Mouse (Mus musculus) limb, embryonic 14.5 days (tissue): ENCODE data around the gene Caly. TPM values are rescaled to one million over a fixed set of nuclear protein-coding genes. Genes with fewer than 3 reads are reported as not detected.

Source experiments
- ATAC-seq: fragments of 200-750 bp; cut with Nextera tagmentation; 2 replicates; pipeline ENCODE4 v1.8.0; 2017; ENCODE audit warnings: low read depth, moderate number of reproducible peaks, moderate TSS enrichment; ENCODE audit not compliant: low FRiP score
- DNase-seq: peaks from one replicate; pipeline ENCODE4 v3.0.0-alpha.2; 2015; ENCODE audit warnings: low spot score
- H3K27ac ChIP-seq: fragments of 300-500 bp; sonication (generic); replicated peaks from 2 replicates; pipeline ENCODE4 v1.5.1; 2014; ENCODE audit warnings: low read depth, mild to moderate bottlenecking, low read length, moderate library complexity, mixed read lengths
- H3K27me3 ChIP-seq: fragments of 300-500 bp; sonication (generic); 2 replicates; pipeline ENCODE4 v1.6.1; 2014; ENCODE audit warnings: low read length, mixed read lengths; ENCODE audit not compliant: control insufficient read depth, insufficient read depth
- H3K36me3 ChIP-seq: fragments of 300-500 bp; sonication (generic); 2 replicates; pipeline ENCODE4 v1.6.1; 2014; ENCODE audit warnings: mild to moderate bottlenecking, low read length, moderate library complexity, mixed read lengths; ENCODE audit not compliant: control insufficient read depth, insufficient read depth
- H3K4me1 ChIP-seq: fragments of 300-500 bp; sonication (generic); 2 replicates; pipeline ENCODE4 v1.6.1; 2014; ENCODE audit warnings: antibody characterized with exemption, low read length, mixed read lengths; ENCODE audit not compliant: control insufficient read depth, insufficient read depth
- H3K4me2 ChIP-seq: fragments of 300-500 bp; sonication (generic); replicated peaks from 2 replicates; pipeline ENCODE4 v1.6.1; 2014; ENCODE audit warnings: low read depth, mild to moderate bottlenecking, low read length, moderate library complexity; ENCODE audit not compliant: severe bottlenecking
- H3K4me3 ChIP-seq: fragments of 300-500 bp; sonication (generic); replicated peaks from 2 replicates; pipeline ENCODE4 v1.5.1; 2014; ENCODE audit warnings: low read length
- H3K9ac ChIP-seq: fragments of 300-500 bp; sonication (generic); 2 replicates; pipeline ENCODE4 v1.6.1; 2014; ENCODE audit warnings: mild to moderate bottlenecking, low read depth, low read length, moderate library complexity; ENCODE audit not compliant: severe bottlenecking
- H3K9me3 ChIP-seq: fragments of 300-500 bp; sonication (generic); 2 replicates; pipeline ENCODE4 v1.6.1; 2016; ENCODE audit warnings: low read length; ENCODE audit not compliant: control insufficient read depth
- POLR2A ChIP-seq: fragments of 200-500 bp; IDR thresholded peaks from 2 replicates; pipeline ENCODE4 v1.8.0; 2012; ENCODE audit warnings: inconsistent platforms, mild to moderate bottlenecking, moderate library complexity, borderline replicate concordance; ENCODE audit not compliant: insufficient read depth, insufficient read length; ENCODE audit errors: extremely low read depth
- WGBS: fragments of 180-500 bp; shearing (Covaris S2); extraction: QIAGEN DNeasy Blood & Tissue Kit; methylation state at CpG from one replicate; pipeline ENCODE4 v1.1.7; 2014; 5-methylcytosine and 5-hydroxymethylcytosine counted together
- polyA plus RNA-seq, 2 experiments: library from polyadenylated mRNA; depleted of rRNA in 1 of 2; stranded (reverse) in 1 of 2; unstranded in 1 of 2; fragments of >200 nt; fragmentation: Nextera tagmentation in 1 of 2; extraction: Ambion mirVana in 1 of 2; gene quantifications; 2 replicates each; pipeline versions ENCODE4 v1.2.1 to v1.2.3; 2012 to 2014

Gene Caly
- polyA plus RNA-seq, 2 experiments: 0.65 to 0.77 TPM

DNA sequence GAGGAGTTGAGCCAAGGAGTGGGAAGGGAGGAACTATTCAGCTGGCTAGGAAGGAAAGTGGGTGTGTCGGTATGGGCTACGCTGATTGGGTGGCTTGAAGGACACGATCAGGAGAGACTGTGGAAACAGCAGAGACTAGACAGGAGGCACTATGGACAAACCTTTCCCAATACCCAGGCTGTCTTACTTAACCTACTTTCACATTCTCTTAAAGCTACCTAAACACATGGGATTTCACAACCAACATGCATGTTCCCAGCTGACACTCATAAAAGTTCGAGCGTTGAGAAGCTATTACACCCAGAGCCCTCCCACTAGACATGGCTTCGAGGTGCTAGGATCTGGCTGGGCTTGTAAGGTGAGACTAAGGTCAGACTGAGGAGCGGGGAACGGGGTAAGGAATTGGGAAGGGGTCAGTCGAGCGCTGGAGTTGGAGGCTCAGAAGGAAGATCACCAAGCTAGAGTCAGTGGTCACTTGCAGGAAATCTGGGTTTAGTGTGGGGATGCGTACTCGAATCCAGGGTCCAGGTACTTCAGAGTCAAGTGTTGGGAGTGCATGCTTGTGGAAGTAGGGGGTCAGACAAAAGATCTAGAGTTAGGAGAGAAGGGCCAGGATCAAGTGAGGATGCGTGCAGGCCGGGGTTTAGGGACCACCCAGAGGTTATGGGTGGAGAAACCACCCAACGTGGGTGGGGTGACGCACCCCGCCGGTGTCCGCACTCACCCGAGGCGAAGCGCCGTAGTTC, 33.4 kb upstream of the Caly start, which contains the start of gene Paox:
Gene Paox, plus strand, starts transcription at position 217 of the 746 bp plus-strand sequence.
- DNase-seq: peak; percentile 83
- Histone ChIP-seq H3K4me3 (peak within 1 kb of the TSS; percentile 80), H3K36me3 (peaks cover 22% of the 10 kb centered on the region), H3K9ac (peak within 1 kb of the TSS; percentile 81), H3K27ac (peak within 1 kb of the TSS; percentile 84), H3K27me3 (no peaks in the 10 kb centered on the region), H3K9me3 (no peaks in the 10 kb centered on the region), H3K4me1 (no peaks in the 10 kb centered on the region), H3K4me2 (peak within 1 kb of the TSS; percentile 93)
- WGBS: 2% methylated on average over 23 of the region's 23 CpGs
- ATAC-seq: peak; percentile 83
- TF ChIP-seq POLR2A: no peak

DNA sequence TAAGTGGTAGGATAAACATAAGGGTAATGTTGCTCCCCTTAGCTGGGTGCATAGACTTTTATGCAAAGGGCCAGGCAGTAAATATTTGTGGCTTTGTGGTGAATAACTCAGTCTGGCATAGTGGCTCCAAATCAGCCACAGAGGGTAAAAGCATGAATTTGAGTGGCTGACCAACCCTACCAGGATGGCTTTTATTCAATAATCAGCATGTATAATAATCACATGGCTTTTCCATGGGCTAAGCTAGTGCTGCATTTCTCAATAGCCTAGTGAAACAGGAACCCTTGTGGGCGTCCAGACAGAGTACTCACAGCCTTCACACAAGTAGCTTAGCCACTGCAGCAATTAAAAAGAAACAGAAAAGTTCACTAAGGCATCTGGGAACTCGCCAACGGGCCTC, 29.6 kb upstream of the Caly start:
- TF ChIP-seq POLR2A: no peak
- H3K27ac ChIP-seq: no peak overlapping the region
- H3K4me3 ChIP-seq: no peak overlapping the region
- ATAC-seq (no peak), DNase-seq (no peak)
- 66% methylated on average over 3 of the region's 3 CpGs for WGBS
- no peak overlapping the region for H3K4me2 ChIP-seq
- no peak overlapping the region for H3K9ac ChIP-seq
- no peaks in the 10 kb centered on the region for H3K9me3 ChIP-seq
- peaks cover 54% of the 10 kb centered on the region for H3K36me3 ChIP-seq
- no peaks in the 10 kb centered on the region for H3K4me1 ChIP-seq
- no peaks in the 10 kb centered on the region for H3K27me3 ChIP-seq

- no peak for TF ChIP-seq POLR2A
These were observed 21.7 kb upstream of the Caly start for GRCm38 (mm10) chr7:140104009-140104408.

DNA sequence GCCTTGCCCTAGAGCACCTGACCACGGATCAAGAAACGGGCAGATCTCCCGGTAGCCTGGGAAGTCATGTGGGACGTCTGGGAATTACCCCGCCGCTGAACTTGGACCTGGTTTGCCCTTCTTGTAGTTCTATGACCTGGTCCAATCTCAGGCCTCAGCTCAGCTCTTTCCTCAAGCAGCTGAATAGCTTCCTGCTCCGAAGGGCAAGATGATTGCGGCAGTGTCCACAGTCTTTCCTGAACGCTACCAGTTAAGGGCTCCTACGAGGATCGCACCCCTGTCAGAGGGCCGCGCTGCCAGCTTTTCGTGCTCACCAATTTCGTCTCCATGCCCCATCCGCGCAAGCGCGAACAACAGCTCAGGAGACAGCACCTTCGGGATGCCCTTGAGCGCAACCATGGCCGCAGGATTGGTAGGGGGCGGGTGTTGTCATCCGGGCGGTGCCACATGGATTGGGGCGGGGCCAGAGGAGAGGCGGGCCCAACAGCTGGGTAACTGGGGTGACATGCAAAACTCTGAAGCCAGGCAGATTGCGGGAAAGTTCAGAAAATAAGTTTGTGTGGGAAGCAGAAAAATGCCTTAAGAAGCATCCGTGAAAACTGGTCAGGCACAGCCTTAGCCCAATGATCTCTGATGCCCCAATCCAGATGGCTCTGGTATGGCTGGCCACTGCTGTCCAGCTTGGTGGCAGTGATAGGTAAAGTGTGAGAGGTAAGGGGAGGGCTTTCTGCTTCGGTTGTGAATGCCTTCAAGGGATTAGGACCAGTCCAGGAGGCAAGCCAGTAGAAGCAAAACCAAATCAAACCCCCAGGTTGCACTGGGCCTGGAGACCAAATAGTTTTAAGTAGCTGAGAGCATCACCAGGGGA, 19.9 kb upstream of the Caly start, which contains the start of gene Fuom:
Gene Fuom, minus strand, starts transcription at position 449 of the 868 bp plus-strand sequence.
- Histone ChIP-seq H3K27ac (no peak within 1 kb of the TSS), H3K4me2 (peak within 1 kb of the TSS; percentile 76), H3K4me1 (0 out of 2 replicates have a peak, but pooled peaks cover 3% of the 10 kb centered on the region), H3K27me3 (no peaks in the 10 kb centered on the region), H3K36me3 (peaks cover 15% of the 10 kb centered on the region), H3K4me3 (peak within 1 kb of the TSS; percentile 42), H3K9ac (peak within 1 kb of the TSS; percentile 62), H3K9me3 (no peaks in the 10 kb centered on the region)
- ATAC-seq (peak; percentile 89), DNase-seq (peak; percentile 71)
- TF ChIP-seq POLR2A: no peak
- 1% methylated on average over 30 of the region's 30 CpGs for whole genome bisulfite sequencing

More at GRCm38 (mm10) chr7:140104009-140104408, 21.7 kb upstream of the Caly start:
- Histone ChIP-seq H3K9me3 (no peaks in the 10 kb centered on the region), H3K4me1 (0 out of 2 replicates have a peak, but pooled peaks cover 3% of the 10 kb centered on the region), H3K4me2 (no peak overlapping the region), H3K4me3 (no peak overlapping the region), H3K9ac (no peak overlapping the region), H3K27me3 (no peaks in the 10 kb centered on the region), H3K36me3 (peaks cover 30% of the 10 kb centered on the region), H3K27ac (no peak overlapping the region)
- DNase-seq: no peak
- ATAC-seq: no peak
- 76% methylated on average over 4 of the region's 4 CpGs for WGBS

DNA sequence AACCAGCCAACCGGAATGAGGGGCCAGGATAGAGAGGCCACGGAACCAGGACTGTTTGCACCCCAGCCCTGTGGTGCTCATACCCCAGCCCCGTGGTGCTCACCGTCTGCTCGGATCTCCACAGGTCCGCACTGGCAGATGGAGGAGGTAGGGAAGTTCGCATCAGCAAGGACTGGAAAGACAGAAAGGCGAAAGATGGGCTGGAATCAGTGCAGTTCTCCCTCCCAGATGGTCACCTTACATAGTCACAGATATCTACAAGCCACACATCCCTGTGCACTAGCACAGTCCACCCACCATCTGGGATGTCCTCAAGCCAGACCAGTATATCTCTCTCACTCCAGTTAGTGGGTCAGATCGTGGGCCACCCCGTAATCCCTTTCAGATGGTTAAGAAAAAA, 19.1 kb upstream of the Caly start:
- no peak overlapping the region for H3K27ac ChIP-seq
- 72% methylated on average over 10 of the region's 10 CpGs for WGBS
- no peak for ATAC-seq

More for the DNA sequence above, 19.1 kb upstream of the Caly start:
- Histone ChIP-seq H3K27me3 (no peaks in the 10 kb centered on the region), H3K4me3 (peak overlapping the region; percentile 42), H3K9me3 (no peaks in the 10 kb centered on the region), H3K4me2 (peak overlapping the region; percentile 76), H3K9ac (peak overlapping the region; percentile 62; the same call in 1 of the 2 replicates), H3K36me3 (peaks cover 13% of the 10 kb centered on the region), H3K4me1 (0 out of 2 replicates have a peak, but pooled peaks cover 3% of the 10 kb centered on the region)
- no peak for TF ChIP-seq POLR2A
- no peak for DNase-seq
